Mouse (Mus musculus) thymus, adult 18-20 months (tissue): ENCODE data around the gene Xylt1.

ENCODE experiments used
- DNase-seq, 2 experiments: peaks; one replicate each; pipeline ENCODE4 v3.0.0; 2022; ENCODE audit warnings: mixed read lengths in 2 of 2

Gene Xylt1

DNA sequence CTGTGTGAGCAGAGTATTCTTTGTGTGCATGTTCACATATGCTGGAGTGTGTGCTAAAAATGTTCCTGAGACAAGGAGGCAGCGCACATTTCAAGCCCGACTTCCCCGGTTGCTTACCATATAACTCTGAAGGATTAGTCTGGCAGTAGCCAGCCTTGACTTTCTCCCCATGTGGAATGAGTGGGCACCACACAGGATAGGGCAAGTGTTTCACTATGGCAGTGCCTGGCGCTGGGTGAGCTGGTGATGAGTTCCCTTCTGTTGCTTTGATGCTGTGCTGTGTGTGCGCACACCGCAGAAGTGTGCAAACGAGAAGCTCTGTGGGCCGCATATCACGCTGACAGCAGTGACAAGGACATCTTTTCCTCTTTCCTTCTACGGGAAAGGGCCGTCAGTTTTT, 56.1 kb downstream of the Xylt1 start:
- DNase-seq = no peak

DNA sequence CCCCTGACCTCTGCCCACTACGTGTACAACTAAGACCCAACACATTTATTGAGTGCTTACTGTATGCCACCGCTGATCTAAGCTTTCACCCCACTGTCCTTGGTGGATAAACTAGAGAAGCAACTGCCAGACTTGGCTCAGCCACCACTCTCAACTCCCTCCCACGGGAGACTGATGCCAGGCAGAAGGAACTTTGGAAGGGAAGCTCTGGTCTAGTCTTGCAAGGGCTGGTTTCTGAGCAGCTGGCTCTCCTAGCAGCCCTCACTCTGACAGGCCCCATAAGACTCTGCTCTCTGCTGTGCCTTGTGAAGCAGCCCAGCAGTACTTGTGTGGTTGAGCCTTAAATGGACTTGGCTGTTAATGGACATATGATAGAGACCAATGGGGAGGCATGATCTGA, 60.2 kb downstream of the Xylt1 start:
- DNase-seq = no peak

DNA sequence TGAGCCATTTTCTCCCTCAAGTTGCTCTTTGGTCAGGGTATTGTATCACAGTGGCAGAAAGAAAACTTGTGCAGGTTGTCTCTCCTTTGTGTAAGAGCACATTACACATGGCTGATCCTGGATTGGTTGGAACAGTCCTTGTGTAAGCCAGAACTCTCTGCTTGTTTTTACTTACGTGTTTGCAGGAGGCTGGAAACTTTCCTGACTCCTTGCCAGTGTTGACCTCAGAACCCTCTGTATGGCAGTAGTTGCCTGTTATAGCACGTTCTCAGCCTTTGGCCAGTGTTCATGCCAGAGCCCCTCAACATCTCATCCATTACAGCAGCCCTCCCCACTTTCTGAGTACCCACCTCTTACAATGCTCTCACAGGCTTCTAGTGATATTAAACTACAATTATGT, 61.9 kb downstream of the Xylt1 start:
- no peak for DNase-seq

DNA sequence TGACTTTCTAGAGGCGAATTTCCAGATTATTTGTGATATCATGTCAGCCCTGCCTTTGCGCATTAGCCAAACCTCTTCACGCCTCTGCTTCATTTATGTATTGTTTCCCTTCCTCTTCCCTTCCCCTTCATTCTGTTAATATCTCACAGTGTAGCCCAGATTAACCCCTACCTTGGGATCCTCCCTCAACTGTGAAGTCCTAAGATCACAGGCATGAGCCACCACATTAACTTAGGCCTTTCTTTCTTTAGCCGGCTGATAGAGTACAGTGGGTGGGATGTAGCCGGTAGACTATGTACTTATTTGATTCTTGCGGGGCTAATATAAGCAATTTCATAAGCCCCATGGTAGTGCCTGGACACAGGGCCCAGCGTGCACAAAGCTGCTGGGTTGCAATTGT, 62.4 kb downstream of the Xylt1 start:
- no peak for DNase-seq

DNA sequence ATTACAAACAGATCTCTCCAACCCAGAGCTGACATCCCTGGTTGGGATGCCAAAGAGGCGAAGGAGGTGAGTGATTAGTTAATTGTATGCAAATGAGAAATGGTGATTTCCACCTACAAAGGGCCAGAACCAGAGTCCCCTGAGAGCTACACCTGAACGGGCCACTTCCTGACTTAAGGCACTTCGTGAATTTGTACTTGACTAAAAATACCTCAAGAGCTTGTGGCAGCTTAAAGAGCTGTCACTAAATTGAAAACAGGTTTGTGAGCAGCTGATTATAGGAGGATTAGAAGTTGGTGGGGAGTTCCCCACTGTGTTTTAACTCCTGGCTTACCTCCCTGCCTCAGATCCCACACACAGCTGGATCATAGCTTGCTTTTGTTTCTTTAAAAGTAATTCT, 64.7 kb downstream of the Xylt1 start:
- no peak for DNase-seq

DNA sequence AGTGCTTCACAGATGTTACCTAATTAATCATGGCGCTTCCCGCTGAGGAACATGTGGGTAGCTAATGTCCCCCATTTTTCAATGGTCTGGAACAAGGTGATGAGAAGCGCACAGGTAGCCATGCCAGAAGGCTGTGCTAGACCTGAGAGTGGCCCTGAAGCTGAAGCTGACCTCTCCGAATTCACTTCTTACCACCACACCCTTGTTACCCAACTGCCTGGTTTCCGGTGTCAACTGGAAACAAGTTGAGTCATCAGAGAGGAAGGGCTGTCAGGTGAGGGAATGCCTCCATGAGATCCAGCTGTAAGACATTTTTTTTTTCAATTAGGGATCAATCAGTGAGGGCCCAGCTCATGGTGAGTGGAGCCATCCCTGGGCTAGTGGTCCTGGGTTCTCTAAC, 68.8 kb downstream of the Xylt1 start:
- no peak for DNase-seq

DNA sequence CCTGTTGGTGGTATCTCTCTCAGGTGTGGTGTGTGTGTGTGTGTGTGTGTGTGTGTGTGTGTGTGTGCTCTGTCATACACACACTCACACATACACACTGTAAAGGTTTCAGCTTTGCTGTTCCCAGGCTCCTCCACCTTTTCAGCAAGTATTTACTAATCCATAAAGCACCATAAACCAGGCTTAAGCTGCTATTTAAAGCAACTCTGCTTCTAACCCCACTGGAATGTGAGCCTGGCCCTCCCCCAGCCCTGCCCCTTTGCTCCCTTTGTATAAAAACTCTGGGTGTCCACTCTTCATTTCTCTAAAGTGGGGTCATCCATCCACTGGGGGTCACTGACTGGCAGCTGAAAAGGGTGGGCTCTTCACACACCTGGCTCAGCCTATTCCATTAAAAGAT, 70.4 kb downstream of the Xylt1 start:
- DNase-seq = no peak

DNA sequence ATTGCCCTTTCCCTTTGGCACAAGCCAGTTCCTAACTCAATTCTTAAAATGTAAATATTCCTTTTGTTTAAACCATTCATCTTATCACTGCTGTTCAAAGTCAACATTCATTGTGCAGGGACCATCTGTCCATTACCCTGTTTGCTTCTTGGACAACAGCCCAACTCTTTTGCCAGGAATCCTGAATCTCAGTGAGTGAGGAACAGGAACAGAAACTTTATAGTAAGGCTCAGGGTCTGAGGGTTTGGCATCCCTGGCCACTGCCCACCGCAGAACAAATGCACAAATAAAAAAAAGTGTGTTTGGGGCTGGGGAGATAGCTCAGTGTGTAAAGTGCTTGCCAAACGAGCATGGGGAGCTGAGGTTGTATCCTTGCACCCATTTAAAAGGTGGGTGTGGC, 71.5 kb downstream of the Xylt1 start:
- DNase-seq = no peak

DNA sequence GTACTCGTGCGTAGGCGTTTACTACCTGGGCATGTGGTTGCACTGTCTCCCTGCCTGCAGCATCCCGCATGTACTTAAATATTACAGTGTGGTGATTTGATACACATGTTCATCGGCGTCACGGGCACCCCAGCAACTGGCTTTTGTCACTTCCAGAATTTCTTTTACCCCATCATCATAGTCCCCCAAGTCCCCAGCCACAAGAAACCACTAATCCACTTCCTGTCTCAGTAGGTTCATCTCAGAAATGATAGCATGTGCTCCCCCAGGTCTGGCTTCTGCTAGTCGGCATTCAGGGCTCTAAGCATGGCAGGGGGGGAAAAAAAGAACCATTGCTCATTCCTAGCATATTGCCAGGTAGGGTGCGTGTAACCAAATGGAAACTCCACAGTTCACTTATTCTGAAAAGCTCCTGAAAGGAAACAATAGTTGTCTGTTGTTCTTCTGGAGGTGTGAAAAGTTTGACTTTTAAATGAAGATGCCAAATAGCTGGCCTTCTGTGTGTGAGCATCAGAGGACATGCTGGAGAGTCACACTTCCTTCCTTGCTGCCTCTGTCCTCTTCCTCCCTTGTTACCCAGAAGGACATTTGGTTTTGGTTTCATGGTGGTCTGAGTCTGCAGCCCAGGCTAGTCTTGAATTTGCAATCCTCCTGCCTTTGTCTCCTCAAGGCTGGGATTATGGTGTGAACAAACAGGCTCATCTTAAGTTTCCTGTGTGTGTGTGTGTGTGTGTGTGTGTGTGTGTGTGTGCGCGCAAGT, 74.2 kb downstream of the Xylt1 start:
- DNase-seq = no peak

DNA sequence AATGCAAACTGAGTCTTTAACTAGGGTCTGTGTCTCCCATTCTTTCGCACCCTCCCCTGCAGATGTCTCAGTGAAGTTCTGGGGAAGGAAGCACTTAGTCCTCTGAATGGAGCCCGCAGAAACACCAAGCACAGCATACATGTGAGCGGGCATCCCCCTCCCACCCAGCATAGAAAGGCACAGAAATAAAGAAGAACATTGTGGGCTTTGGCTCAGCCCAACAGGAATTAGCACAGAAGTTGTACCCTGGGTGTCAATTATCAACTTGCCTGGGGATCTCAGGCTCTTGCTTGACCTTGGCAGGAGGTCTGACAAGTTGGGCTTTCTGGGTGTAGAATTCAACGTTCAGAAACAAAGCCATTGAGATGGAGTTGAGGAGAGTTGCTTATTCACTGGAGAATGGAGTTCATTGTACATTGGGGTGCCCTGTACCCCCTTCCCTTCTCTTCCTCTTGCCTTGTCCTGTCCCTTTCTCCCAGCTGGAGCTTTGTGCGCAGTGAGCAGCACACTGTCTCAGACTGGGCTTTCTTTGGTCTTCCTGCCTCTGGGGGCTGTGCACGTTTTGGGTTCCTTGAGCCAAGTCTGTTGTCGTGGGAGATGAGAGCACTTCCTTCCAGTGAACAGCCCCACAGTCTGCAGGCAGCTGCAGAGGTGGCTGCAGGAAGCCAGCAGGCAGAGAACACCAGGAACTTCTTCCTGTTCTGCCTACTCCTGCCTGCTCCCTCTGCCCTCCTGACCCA, 81.6 kb downstream of the Xylt1 start:
- peak; percentile 42 to 56 for DNase-seq

DNA sequence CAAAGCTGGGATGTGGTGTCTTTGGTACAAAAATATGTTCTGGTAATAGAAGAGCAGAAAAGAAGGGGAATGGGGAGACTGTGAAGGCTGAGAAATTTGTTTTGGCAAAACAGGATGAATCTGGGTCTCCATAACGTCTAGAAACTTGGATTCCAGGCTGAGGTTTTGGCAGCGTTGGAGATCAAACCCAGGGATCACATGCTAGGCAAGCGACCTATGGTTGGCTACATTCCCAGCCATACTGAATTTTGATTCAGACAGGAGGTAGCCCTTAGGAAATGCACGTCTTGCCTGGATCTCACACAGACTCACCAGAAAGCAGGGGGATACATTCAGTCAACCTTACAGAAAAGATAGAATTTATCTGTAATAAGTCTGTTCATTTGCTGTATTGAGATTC, 84.2 kb downstream of the Xylt1 start:
- no peak for DNase-seq

DNA sequence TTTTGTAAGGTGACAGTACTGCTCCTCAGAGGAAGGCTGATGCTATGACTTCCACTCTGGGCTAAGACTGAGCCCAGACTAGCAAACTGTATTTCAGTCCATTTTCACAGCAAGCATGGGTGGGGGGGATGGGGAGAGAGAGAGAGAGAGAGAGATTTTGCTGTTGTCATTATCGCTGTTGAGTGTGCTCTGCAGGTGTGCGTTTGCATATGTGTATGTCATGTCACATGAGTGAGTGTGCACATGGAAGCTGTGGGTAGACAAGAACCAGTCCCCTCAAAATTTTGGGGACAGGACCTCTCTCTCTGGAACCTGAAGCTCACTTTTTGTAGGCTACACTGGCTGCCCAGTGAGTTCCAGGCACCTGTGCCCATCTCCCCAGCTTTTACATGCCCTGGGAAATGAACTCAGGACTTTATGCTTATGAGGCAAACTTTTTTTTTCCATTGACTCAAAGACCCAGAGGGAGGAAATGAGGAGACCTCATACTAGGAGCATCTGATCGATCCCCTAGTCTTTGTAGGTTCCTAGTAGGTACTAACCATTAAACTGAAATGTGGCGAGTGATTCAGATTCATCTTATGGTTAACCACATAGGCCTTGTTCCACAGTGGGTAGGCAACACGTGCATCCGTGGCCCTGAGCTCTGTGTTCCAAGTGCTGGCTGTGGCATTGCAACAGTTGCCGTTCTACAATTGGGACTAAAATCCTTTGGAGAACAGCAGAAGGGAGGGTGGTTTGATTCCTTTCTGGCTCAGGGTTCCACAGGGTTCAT, 85.4 kb downstream of the Xylt1 start:
- DNase-seq = no peak

DNA sequence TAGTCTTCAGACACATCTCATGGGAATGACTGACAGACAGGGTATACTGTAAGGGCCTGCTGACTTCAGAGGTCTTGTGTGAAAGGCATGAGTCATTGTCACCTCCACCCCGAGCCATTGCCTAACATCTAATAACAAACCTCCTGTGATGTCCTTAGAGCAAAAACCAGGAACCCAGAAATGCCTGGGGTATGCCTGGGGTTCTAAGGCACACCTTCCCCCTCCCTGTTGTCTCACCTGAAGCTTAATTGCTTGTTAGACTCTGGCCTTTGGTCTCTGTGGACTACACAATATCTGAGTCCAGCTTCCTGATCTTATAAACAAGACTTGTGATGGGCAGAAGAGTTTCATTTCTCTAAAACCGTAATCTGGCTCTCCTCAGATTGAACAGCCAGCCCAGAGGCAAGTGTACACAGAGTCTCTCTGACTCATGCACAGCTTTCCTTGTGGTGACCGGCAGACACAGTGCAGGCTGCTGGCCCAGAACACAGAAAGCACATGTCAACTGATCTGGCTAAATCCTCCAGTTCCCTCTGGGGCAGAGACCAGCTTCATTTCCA, 89.5 kb downstream of the Xylt1 start:
- DNase-seq = no peak

DNA sequence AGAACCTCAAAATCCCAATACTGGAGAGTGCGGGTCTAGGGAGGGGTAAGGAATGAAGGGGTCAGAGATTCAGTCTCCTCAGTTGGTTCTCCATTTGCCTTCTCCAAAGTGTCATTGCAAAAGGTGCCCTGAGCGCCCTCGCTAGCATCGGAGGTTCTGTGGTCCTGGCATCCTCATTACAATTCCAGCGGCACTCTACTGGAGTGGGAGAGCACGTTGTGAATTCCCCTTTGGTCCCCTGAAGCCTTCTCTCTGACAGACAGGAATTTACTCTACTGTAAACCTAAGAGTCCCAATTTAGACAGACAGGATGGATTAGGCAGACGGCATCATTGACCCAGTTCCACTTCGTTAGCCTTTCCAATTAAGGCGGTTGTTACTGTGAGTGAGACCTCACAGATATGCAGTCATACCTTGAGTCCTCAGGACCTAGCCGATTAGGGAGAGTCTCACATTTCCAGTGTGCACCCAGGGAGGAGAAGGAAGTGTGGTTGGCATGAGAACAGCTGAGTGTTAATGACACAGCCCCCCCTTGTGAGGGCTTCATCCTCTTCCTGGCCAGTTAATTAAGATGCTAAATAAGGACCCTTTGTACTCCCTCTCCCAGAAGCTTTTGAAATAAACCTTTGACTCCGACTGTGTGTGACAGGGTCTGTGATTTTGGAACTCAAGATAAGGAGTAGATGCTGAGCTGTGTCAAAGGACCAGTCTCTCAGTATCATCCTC, 91.4 kb downstream of the Xylt1 start:
- no peak for DNase-seq

DNA sequence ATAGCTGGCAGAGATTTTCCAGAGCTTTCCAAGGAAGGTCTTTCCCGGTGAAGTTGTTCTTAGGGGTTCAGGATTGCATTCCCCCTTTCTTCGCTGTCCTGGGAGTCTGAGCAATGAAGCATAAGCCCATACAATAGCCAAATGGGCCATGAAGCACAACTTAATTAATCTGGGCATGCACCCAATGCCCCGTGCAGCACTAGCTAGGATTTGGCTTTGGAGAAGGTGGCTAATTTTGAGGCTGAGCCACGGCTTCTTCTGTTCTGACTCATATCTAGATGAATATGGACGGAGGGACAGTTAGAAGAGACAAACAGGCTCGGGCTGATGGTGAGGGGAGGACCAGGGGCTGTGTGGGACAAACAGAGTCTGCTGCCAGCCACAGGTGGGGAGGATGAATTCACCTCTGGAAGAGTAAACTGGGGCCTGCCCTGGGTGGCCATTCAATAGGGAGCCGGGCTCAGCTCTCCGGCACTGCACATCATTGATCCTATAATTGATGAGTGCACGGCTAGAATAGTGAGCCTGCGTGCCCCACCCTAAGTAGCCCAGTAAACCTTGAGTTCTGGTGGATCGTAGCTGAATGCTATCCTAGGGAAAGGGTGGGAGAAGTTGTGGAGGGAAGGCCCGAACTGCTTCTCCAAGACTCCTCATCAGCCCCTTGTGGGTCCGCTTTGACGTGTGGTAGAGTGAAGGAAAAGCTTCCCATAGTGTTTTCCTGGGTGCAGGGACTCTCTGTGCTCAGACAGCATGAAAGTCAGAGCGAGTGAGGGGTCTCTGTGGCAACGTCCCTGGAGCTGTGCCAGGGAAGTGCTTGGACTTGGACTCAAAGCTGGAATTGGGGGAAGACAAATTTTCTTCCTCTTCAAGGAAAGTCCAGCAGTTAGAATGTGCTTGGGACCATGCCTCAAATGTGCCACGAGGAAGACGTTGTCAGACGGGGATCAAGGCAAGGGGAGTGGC, 92.3 kb downstream of the Xylt1 start:
- DNase-seq = no peak

DNA sequence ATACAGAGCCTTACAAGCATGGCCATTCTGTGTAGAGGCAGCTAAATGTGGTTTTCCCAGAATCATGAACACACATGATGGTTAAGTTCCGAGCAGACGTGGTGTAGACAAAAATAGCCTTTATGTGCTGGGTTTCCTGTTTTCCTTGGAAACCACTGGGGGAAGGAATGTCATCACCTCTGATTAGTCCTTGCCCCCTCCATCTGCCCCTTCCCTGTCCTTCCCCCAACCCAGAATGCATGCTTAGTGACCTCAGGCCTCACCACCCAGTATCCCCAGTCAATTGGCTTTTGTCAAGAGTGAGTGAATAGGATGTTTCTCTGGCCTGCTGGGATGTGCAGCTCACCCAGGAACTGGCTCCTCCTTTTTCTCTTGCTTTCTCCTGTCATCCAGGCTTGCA, 93.5 kb downstream of the Xylt1 start:
- no peak for DNase-seq

DNA sequence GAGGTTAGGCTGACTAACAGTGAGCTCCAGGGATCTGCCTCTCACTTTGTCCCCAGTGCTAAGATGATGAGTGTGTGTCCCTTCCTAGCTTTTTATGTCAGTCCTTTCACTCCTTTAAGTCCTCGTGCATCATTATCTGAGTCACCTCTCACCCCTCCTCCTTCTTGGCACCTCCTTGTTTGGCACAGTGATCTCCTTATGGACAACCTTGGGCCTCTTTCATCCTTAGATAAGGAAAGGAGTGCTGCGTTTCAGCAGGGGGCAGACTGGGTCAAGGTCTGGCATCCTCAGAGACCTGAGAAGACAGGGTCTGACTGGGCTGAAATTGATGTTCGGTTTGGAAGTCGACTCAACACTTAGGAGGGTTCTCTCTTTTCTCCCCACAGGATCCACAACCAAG, 94.3 kb downstream of the Xylt1 start:
- DNase-seq = no peak

DNA sequence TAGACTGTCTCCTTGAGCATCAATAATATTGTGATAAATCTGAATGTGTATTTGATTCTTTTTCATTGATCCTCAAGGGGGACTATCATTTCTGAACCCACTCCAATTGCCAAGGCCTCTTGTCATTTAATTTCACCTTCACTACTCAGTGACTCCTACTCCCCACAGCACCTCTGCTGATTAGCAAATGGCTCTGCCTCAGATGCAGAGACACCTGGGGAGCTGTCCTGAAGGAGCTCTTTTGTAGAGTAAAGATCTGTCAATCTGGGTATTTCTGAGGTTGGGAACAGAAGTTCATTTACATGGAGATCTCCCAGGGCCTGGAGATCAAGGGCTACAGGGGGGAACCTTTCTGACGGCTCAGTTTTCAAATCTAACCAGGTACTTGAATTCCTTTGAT, 98.2 kb downstream of the Xylt1 start:
- DNase-seq = no peak

DNA sequence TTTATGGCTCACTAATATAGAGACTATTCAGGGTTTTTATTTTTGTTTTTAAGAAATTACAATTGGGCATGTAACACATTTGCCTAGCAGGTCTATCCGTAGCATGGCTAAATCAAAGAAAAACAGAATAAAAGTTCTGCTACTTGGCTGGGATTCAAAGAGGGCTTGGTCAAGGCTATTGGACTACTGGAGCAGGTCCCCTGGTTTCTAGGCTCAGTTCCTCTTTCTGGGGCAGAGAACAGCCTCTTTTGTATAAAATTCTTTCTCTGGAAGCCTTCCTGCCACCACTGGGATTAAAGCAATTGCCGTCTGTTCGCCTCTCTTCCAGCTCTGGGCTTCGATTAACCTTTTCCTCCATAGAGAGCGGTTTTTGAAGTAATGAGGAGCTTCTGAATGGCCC, 100.1 kb downstream of the Xylt1 start:
- no peak for DNase-seq

DNA sequence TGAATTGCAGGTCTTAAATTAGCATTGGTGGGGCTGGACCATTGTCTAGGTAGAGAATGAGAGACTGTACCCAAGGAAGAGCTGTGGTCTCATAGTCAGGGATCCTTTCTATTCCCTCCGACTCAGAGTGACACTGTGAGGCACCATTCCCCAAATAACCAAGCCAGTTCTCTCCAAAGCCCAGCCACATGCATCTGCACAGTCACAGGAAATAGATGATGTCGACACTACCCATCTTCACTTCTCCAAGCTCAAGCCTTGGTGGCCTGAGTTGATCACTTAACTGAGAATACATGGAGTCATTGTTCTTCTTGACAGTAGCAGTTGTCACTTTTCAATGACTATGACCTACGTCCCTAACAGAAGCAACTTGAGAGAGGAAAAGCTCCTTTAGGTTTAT, 100.6 kb downstream of the Xylt1 start:
- DNase-seq = no peak

DNA sequence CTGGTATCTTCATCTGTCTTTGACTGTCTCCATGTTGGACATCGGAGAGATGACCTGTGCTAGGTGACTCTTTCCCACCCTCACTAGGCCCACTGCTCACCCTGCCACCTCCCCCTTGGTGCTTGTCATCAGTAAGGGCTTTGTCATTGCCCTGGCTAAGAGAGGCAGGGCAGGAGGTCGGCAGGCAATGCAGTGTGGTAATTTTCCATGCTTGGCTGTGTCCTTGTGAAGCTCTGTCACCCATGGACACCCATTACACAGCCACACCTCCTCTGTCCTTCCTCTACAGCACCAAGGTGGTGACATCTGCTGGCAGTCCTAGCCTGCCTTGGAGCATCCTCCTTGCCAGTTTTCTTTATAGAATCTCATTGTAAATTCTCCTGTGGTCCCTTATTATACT, 101.9 kb downstream of the Xylt1 start:
- no peak for DNase-seq

DNA sequence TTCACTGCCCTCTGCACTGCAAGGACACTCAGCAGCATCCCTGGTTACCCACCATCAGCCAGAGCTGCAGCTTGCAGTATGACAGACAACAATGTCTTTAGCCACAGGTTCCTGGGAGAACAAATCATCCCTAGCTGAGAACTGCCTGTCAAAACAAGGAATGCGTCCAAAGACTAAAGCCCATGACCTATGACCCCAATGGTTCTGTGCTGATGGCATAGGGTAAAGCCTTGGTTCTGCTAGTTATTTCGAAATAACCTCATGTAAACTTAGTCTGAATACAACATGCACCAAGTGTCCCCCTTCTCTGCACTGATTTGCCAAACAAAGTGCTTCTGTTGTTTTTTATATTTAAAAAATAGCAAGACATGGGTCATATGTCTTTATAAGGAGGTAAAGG, 103.8 kb downstream of the Xylt1 start:
- DNase-seq = no peak
